Mouse (Mus musculus): Measurements from ENCODE around the gene Rpl38. TPM values are rescaled to one million over a fixed set of nuclear protein-coding genes. Genes with fewer than 3 reads are reported as not detected.

Gene Rpl38
- polyA plus RNA-seq, 1 experiment from 2014 or later = 1,077 TPM

Other genes with a start within 250 kb of the Rpl38 start
- gene Ttyh2, start 6.9 kb downstream of the Rpl38 start, polyA plus RNA-seq (2015; fragmentation: Nextera tagmentation; extraction: Ambion mirVana) = 21.6 and 22.3 TPM in 2 replicates
- 1.8 and 3.7 TPM in 2 replicates for gene Dnaic2, start 58.9 kb downstream of the Rpl38 start, polyA plus RNA-seq (2015; fragmentation: Nextera tagmentation; extraction: Ambion mirVana)
- gene Kif19a, start 96.9 kb downstream of the Rpl38 start, polyA plus RNA-seq (2015; fragmentation: Nextera tagmentation; extraction: Ambion mirVana) = 0.36 and 1.3 TPM in 2 replicates
- 25.8 and 27.1 TPM in 2 replicates for gene Btbd17, start 127.4 kb downstream of the Rpl38 start, polyA plus RNA-seq (2015; fragmentation: Nextera tagmentation; extraction: Ambion mirVana)
- gene Gpr142, start 130.4 kb downstream of the Rpl38 start, polyA plus RNA-seq (2015; fragmentation: Nextera tagmentation; extraction: Ambion mirVana) = not detected in 2 replicates
- 4.6 and 5.0 TPM in 2 replicates for gene Gprc5c, start 182.6 kb downstream of the Rpl38 start, polyA plus RNA-seq (2015; fragmentation: Nextera tagmentation; extraction: Ambion mirVana)
- 0.49 TPM in 2 replicates for gene Cd300a, start 221.5 kb downstream of the Rpl38 start, polyA plus RNA-seq (2015; fragmentation: Nextera tagmentation; extraction: Ambion mirVana)